Mouse (Mus musculus): ENCODE measurements around the gene Apobec1.

DNA sequence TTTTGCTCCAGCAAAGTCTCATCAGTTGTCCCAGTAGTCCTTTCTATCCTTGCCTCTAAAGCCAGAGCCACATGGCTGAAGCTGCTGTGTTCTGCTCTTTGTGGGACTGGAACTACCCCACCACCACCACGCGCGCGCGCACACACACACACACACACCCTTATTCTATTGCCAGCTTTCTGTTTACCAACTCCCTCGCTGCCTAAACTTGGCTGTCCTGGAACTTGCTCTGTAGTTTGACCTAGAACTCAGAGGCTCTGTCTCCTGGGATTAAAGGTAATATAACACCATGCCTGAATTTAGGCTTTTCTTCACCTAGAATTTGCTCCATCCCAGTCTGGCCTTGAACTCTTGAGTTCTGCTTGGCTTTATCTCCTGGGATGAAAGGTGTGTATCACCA, 18.8 kb upstream of the Apobec1 start:
- TF ChIP-seq MAX (IDR thresholded peaks at IDR 0.05; ENCODE audit: low read length) = no peak
- TF ChIP-seq EP300 (IDR thresholded peaks at IDR 0.05; ENCODE audit: low read depth in 1 of 2, low read length in 2 of 2) = no peak
- TF ChIP-seq E2F4 (IDR thresholded peaks at IDR 0.05; ENCODE audit: borderline replicate concordance, low read depth, low read length) = no peak
- no peak for TF ChIP-seq SIN3A (IDR thresholded peaks at IDR 0.05; ENCODE audit: low read length)
- TF ChIP-seq CTCF (IDR thresholded peaks at IDR 0.05 in 2 of 3, conservative IDR thresholded peaks at IDR 0.05 in 1 of 3; ENCODE audit: control insufficient read depth in 1 of 3, insufficient read depth in 1 of 3, low read depth in 2 of 3, low read length in 3 of 3, poor library complexity in 1 of 3, severe bottlenecking in 1 of 3) = no peak
- no peak for TF ChIP-seq CHD2 (IDR thresholded peaks at IDR 0.05; ENCODE audit: low read length)
- TF ChIP-seq ZNF384 (IDR thresholded peaks at IDR 0.05; ENCODE audit: low read depth, low read length) = no peak

Data from MEL (cell line).